Mouse (Mus musculus) MEL (cell line): ENCODE data around the gene Wnt7b. TPM values are rescaled to one million over a fixed set of nuclear protein-coding genes. Genes with fewer than 3 reads are reported as not detected.

ENCODE experiments used
- DNase-seq: peaks from one replicate; pipeline ENCODE4 v3.0.0; 2011; ENCODE audit warnings: low read depth, low spot score
- H3K27ac ChIP-seq: 2 replicates; pipeline ENCODE4 v1.5.1; 2012; ENCODE audit warnings: low read depth, mild to moderate bottlenecking, control low read depth, low read length, moderate library complexity; ENCODE audit not compliant: control insufficient read depth
- H3K27me3 ChIP-seq, 2 experiments: fragments of 150-350 bp in 1 of 2; sonication (generic) in 1 of 2; 2 replicates each; pipeline ENCODE4 v1.6.1; 2012; ENCODE audit warnings: low read length in 2 of 2, mild to moderate bottlenecking in 2 of 2, improper control_type of control experiment in 1 of 2, moderate library complexity in 1 of 2; ENCODE audit not compliant: insufficient read depth in 2 of 2, control insufficient read depth in 1 of 2
- H3K36me3 ChIP-seq, 2 experiments: 2 replicates each; pipeline ENCODE4 v1.6.1; 2012 to 2014; ENCODE audit warnings: low read length in 2 of 2, improper control_type of control experiment in 1 of 2, inconsistent platforms in 1 of 2, mild to moderate bottlenecking in 1 of 2; ENCODE audit not compliant: insufficient read depth in 2 of 2, control insufficient read depth in 1 of 2
- H3K4me1 ChIP-seq, 2 experiments: fragments of 150-350 bp in 1 of 2; sonication (generic) in 1 of 2; 2 replicates each; pipeline ENCODE4 v1.6.1; 2012; ENCODE audit warnings: low read length in 2 of 2, improper control_type of control experiment in 1 of 2, mild to moderate bottlenecking in 1 of 2; ENCODE audit not compliant: insufficient read depth in 2 of 2, control insufficient read depth in 1 of 2
- H3K4me3 ChIP-seq, 2 experiments: fragments of 150-350 bp in 1 of 2; sonication (generic) in 1 of 2; 2 replicates each; pipeline ENCODE4 v1.5.1; 2012; ENCODE audit warnings: low read depth in 2 of 2, low read length in 2 of 2, mild to moderate bottlenecking in 2 of 2, moderate library complexity in 2 of 2, control low read depth in 1 of 2, improper control_type of control experiment in 1 of 2; ENCODE audit not compliant: control insufficient read depth in 1 of 2, insufficient read depth in 1 of 2
- H3K79me2 ChIP-seq: 2 replicates; pipeline ENCODE4 v1.6.1; 2012; ENCODE audit warnings: mild to moderate bottlenecking, low read length, moderate library complexity; ENCODE audit not compliant: control insufficient read depth, poor library complexity, insufficient read depth
- H3K9ac ChIP-seq: 2 replicates; pipeline ENCODE4 v1.6.1; 2012; ENCODE audit warnings: low read depth, mild to moderate bottlenecking, control low read depth, low read length, moderate library complexity; ENCODE audit not compliant: control insufficient read depth, poor library complexity, severe bottlenecking
- H3K9me3 ChIP-seq: fragments of 150-350 bp; sonication (generic); replicated peaks from 2 replicates; pipeline ENCODE4 v1.6.1; 2012; ENCODE audit warnings: mild to moderate bottlenecking, low read length, improper control_type of control experiment, moderate library complexity; ENCODE audit not compliant: insufficient read depth
- BHLHE40 ChIP-seq: IDR thresholded peaks from 2 replicates; pipeline ENCODE4 v1.6.1; 2012; ENCODE audit warnings: low read depth, mild to moderate bottlenecking, inconsistent platforms, low read length, improper control_type of control experiment, borderline replicate concordance
- CHD2 ChIP-seq: IDR thresholded peaks from 2 replicates; pipeline ENCODE4 v1.6.1; 2011; ENCODE audit warnings: low read length, improper control_type of control experiment
- CTCF ChIP-seq, 3 experiments: IDR thresholded peaks in 2 of 3; conservative IDR thresholded peaks in 1 of 3; 2 replicates each; pipeline ENCODE4 v1.5.1; 2011 to 2012; ENCODE audit warnings: low read length in 3 of 3, low read depth in 2 of 3, mild to moderate bottlenecking in 2 of 3, improper control_type of control experiment in 1 of 3, inconsistent platforms in 1 of 3, mixed read lengths in 1 of 3, moderate library complexity in 1 of 3; ENCODE audit not compliant: control insufficient read depth in 1 of 3, insufficient read depth in 1 of 3, poor library complexity in 1 of 3, severe bottlenecking in 1 of 3
- E2F4 ChIP-seq: IDR thresholded peaks from 2 replicates; pipeline ENCODE4 v1.6.1; 2011; ENCODE audit warnings: low read depth, low read length, improper control_type of control experiment, borderline replicate concordance
- ELF1 ChIP-seq: IDR thresholded peaks from 2 replicates; pipeline ENCODE4 v1.6.1; 2014; ENCODE audit warnings: low read depth, mild to moderate bottlenecking, inconsistent platforms, low read length, improper control_type of control experiment, moderate library complexity
- GABPA ChIP-seq: IDR thresholded peaks from 2 replicates; pipeline ENCODE4 v1.6.1; 2012; ENCODE audit warnings: low read depth, mild to moderate bottlenecking, inconsistent platforms, low read length, improper control_type of control experiment, moderate library complexity
- GATA1 ChIP-seq: IDR thresholded peaks from 2 replicates; pipeline ENCODE4 v1.6.1; 2011; ENCODE audit warnings: low read depth, low read length, improper control_type of control experiment
- HCFC1 ChIP-seq: IDR thresholded peaks from 2 replicates; pipeline ENCODE4 v1.6.1; 2012; ENCODE audit warnings: low read depth, mild to moderate bottlenecking, inconsistent platforms, low read length, improper control_type of control experiment, moderate library complexity
- KAT2A ChIP-seq: conservative IDR thresholded peaks from 2 replicates; pipeline ENCODE4 v1.6.1; 2012; ENCODE audit warnings: low read depth, low read length, improper control_type of control experiment, inconsistent platforms
- MAFK ChIP-seq: IDR thresholded peaks from 2 replicates; pipeline ENCODE4 v1.6.1; 2011; ENCODE audit warnings: low read depth, mild to moderate bottlenecking, low read length, improper control_type of control experiment, borderline replicate concordance
- MAX ChIP-seq: IDR thresholded peaks from 2 replicates; pipeline ENCODE4 v1.6.1; 2011; ENCODE audit warnings: low read length, improper control_type of control experiment
- MEF2A ChIP-seq: IDR thresholded peaks from 2 replicates; pipeline ENCODE4 v1.6.1; 2014; ENCODE audit warnings: low read depth, mild to moderate bottlenecking, inconsistent platforms, low read length, improper control_type of control experiment; ENCODE audit not compliant: poor library complexity, insufficient replicate concordance, severe bottlenecking; ENCODE audit errors: extremely low read depth
- MYC ChIP-seq: IDR thresholded peaks from 2 replicates; pipeline ENCODE4 v1.6.1; 2011; ENCODE audit warnings: low read depth, mild to moderate bottlenecking, low read length, improper control_type of control experiment, moderate library complexity
- NRF1 ChIP-seq: IDR thresholded peaks from 2 replicates; pipeline ENCODE4 v1.6.1; 2014; ENCODE audit warnings: low read depth, mild to moderate bottlenecking, inconsistent platforms, low read length, improper control_type of control experiment, moderate library complexity; ENCODE audit not compliant: poor library complexity, insufficient read depth, severe bottlenecking
- POLR2A ChIP-seq, 2 experiments: IDR thresholded peaks; 2 replicates each; pipeline ENCODE4 v1.6.1; 2011 to 2012; ENCODE audit warnings: low read length in 2 of 2, mild to moderate bottlenecking in 2 of 2, control low read depth in 1 of 2, improper control_type of control experiment in 1 of 2, low read depth in 1 of 2, moderate library complexity in 1 of 2; ENCODE audit not compliant: control insufficient read depth in 1 of 2, insufficient read depth in 1 of 2, poor library complexity in 1 of 2
- POLR2AphosphoS2 ChIP-seq: IDR thresholded peaks from 2 replicates; pipeline ENCODE4 v1.6.1; 2011; ENCODE audit warnings: low read length, improper control_type of control experiment
- POLR2AphosphoS5 ChIP-seq: IDR thresholded peaks from 2 replicates; pipeline ENCODE4 v1.6.1; 2012; ENCODE audit warnings: low read depth, borderline replicate concordance, mild to moderate bottlenecking, inconsistent platforms, low read length, moderate library complexity, mixed read lengths
- RAD21 ChIP-seq: IDR thresholded peaks from 2 replicates; pipeline ENCODE4 v1.6.1; 2011; ENCODE audit warnings: mild to moderate bottlenecking, low read depth, low read length, improper control_type of control experiment
- RCOR1 ChIP-seq: IDR thresholded peaks from 2 replicates; pipeline ENCODE4 v1.6.1; 2012; ENCODE audit warnings: low read depth, mild to moderate bottlenecking, inconsistent platforms, low read length, improper control_type of control experiment
- SIN3A ChIP-seq: IDR thresholded peaks from 2 replicates; pipeline ENCODE4 v1.6.1; 2012; ENCODE audit warnings: low read length, improper control_type of control experiment, inconsistent platforms
- SMC3 ChIP-seq: IDR thresholded peaks from 2 replicates; pipeline ENCODE4 v1.6.1; 2011; ENCODE audit warnings: low read depth, low read length, improper control_type of control experiment
- TAL1 ChIP-seq: IDR thresholded peaks from 2 replicates; pipeline ENCODE4 v1.6.1; 2012; ENCODE audit warnings: mild to moderate bottlenecking, inconsistent platforms, low read length, moderate library complexity, mixed read lengths
- UBTF ChIP-seq: IDR thresholded peaks from 2 replicates; pipeline ENCODE4 v1.6.1; 2012; ENCODE audit warnings: low read depth, mild to moderate bottlenecking, inconsistent platforms, low read length, improper control_type of control experiment, moderate library complexity, borderline replicate concordance; ENCODE audit not compliant: insufficient read depth
- USF1 ChIP-seq: IDR thresholded peaks from 2 replicates; pipeline ENCODE4 v1.6.1; 2014; ENCODE audit warnings: low read depth, mild to moderate bottlenecking, inconsistent platforms, low read length, improper control_type of control experiment, moderate library complexity
- ZC3H11A ChIP-seq: IDR thresholded peaks from 2 replicates; pipeline ENCODE4 v1.6.1; 2012; ENCODE audit warnings: low read depth, mild to moderate bottlenecking, inconsistent platforms, low read length, improper control_type of control experiment
- ZKSCAN1 ChIP-seq: IDR thresholded peaks from 2 replicates; pipeline ENCODE4 v1.6.1; 2012; ENCODE audit warnings: low read depth, mild to moderate bottlenecking, inconsistent platforms, low read length, improper control_type of control experiment, moderate library complexity
- ZMIZ1 ChIP-seq: IDR thresholded peaks from 2 replicates; pipeline ENCODE4 v1.6.1; 2012; ENCODE audit warnings: low read depth, mild to moderate bottlenecking, inconsistent platforms, low read length, improper control_type of control experiment, moderate library complexity
- ZNF384 ChIP-seq: IDR thresholded peaks from 2 replicates; pipeline ENCODE4 v1.6.1; 2012; ENCODE audit warnings: low read depth, mild to moderate bottlenecking, inconsistent platforms, low read length, improper control_type of control experiment
- polyA plus RNA-seq, 2 experiments: library from polyadenylated mRNA; stranded (reverse) in 1 of 2; unstranded in 1 of 2; fragments of >175 nt in 1 of 2; fragments of >200 nt in 1 of 2; gene quantifications; 2 replicates each; pipeline versions ENCODE4 v1.2.1 to v1.2.4; 2012; ENCODE audit warnings: low replicate concordance in 2 of 2, low read depth in 1 of 2; ENCODE audit not compliant: insufficient read length in 2 of 2, insufficient read depth in 1 of 2, missing spikeins in 1 of 2
- total RNA-seq: library from RNA; depleted of rRNA; stranded (reverse); fragments of 300-350 nt; gene quantifications from 2 replicates; pipeline ENCODE4 v1.2.3, GENCODE M21; 2012

The Wnt7b gene
- total and polyA plus RNA-seq, 3 experiments = not detected

DNA sequence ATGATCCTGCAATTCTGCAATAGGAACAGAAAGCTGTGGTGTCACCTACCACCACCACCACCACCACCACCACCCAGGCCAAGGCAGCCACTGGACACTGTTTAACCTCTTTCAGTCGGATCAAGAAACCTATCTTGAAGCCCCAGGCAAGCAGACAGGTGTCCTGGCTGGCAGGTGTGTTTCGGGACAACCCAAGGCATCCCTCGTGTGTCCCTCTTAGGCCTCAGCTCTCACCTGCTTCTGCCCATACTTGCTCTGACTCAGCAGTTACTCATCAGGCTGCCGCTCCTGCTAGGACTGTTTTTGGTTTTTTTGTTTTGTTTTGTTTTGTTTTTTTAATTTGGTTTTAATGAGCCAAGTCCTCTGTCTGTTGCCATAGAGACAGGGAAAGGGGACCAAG lies 35.8 kb downstream of the Wnt7b start:
- no peak overlapping the region for H3K27ac ChIP-seq
- H3K79me2 ChIP-seq = no peaks in the 10 kb centered on the region
- H3K9ac ChIP-seq = no peak overlapping the region
- H3K4me1 ChIP-seq = no peaks in the 10 kb centered on the region
- no peak for TF ChIP-seq CTCF (IDR thresholded peaks at IDR 0.05 in 2 of 3, conservative IDR thresholded peaks at IDR 0.05 in 1 of 3; ENCODE audit: control insufficient read depth in 1 of 3, insufficient read depth in 1 of 3, low read depth in 2 of 3, low read length in 3 of 3, poor library complexity in 1 of 3, severe bottlenecking in 1 of 3)
- no peak for TF ChIP-seq RAD21
- TF ChIP-seq SIN3A = no peak
- no peak for TF ChIP-seq MYC
- TF ChIP-seq ZC3H11A = no peak
- TF ChIP-seq POLR2AphosphoS5 = no peak
- TF ChIP-seq ZMIZ1 = no peak
- TF ChIP-seq ZKSCAN1 = no peak
- TF ChIP-seq USF1 = no peak
- TF ChIP-seq TAL1 = no peak
- TF ChIP-seq GATA1 = no peak
- no peak for TF ChIP-seq KAT2A
- no peak for TF ChIP-seq GABPA
- no peak for TF ChIP-seq E2F4
- TF ChIP-seq HCFC1 = no peak
- no peak for TF ChIP-seq MEF2A
- TF ChIP-seq SMC3 = no peak
- no peak for TF ChIP-seq MAX
- H3K27me3 ChIP-seq = no peaks in the 10 kb centered on the region
- H3K4me3 ChIP-seq = no peak overlapping the region
- no peaks in the 10 kb centered on the region for H3K9me3 ChIP-seq
- no peaks in the 10 kb centered on the region for H3K36me3 ChIP-seq
- DNase-seq = no peak

DNA sequence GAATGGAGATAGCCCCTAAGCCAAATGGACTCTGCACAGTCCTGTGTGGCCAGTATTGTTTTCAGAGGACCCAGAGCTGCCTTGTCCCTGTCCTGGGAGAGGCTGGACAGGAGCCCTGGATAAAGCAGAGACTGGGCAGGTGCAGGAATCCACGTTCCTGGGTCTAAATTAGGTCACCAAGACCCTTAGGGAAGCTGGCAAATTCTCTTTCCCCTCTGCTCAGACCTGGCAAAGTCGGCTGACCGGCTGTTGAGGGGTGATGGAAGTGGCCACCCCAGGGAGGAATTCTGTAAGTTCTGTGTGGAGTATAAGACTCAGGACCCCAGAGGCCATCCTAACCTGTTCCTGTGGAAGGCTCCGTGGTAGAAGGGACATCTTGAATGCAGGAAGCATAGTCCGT lies 36.9 kb downstream of the Wnt7b start:
- H3K9ac ChIP-seq = no peak overlapping the region
- TF ChIP-seq UBTF (no peak), MAFK (no peak), SMC3 (no peak), POLR2AphosphoS2 (no peak), SIN3A (no peak), CHD2 (no peak), ZKSCAN1 (no peak), E2F4 (no peak), RCOR1 (no peak), RAD21 (no peak), MYC (no peak), ELF1 (no peak), BHLHE40 (no peak), CTCF (IDR thresholded peaks at IDR 0.05 in 2 of 3, conservative IDR thresholded peaks at IDR 0.05 in 1 of 3; ENCODE audit: control insufficient read depth in 1 of 3, insufficient read depth in 1 of 3, low read depth in 2 of 3, low read length in 3 of 3, poor library complexity in 1 of 3, severe bottlenecking in 1 of 3) (no peak), HCFC1 (no peak), POLR2A (IDR thresholded peaks at IDR 0.05; ENCODE audit: control insufficient read depth in 1 of 2, insufficient read depth in 1 of 2, low read depth in 1 of 2, low read length in 2 of 2, poor library complexity in 1 of 2) (no peak), ZNF384 (no peak), KAT2A (no peak), NRF1 (no peak), GATA1 (no peak)
- TF ChIP-seq, all 39 proteins: peak for 0
- no peak overlapping the region for H3K4me3 ChIP-seq
- H3K27ac ChIP-seq = no peak overlapping the region
- no peak for DNase-seq
- no peaks in the 10 kb centered on the region for H3K4me1 ChIP-seq
- H3K27me3 ChIP-seq = no peaks in the 10 kb centered on the region
- no peaks in the 10 kb centered on the region for H3K36me3 ChIP-seq
- H3K9me3 ChIP-seq = no peaks in the 10 kb centered on the region
- no peaks in the 10 kb centered on the region for H3K79me2 ChIP-seq
